Mouse (Mus musculus) thymus, adult 2 months (tissue): ENCODE measurements around the gene Lhpp. TPM values are rescaled to one million over a fixed set of nuclear protein-coding genes. Genes with fewer than 3 reads are reported as not detected.
"Not testable (repeated sequence)": the region's sequence is repeated elsewhere in the genome, so short reads cannot be mapped to it uniquely, and the experiment has no call there.

ENCODE experiments used
- DNase-seq: peaks from one replicate; pipeline ENCODE4 v3.0.0; 2021
- H3K27ac ChIP-seq: fragments of 200-500 bp; 2 replicates; pipeline ENCODE4 v1.5.1; 2012; ENCODE audit warnings: low read length, control low read depth; ENCODE audit not compliant: control insufficient read depth, insufficient read depth
- H3K27me3 ChIP-seq: fragments of 200-500 bp; 2 replicates; pipeline ENCODE4 v1.6.1; 2012; ENCODE audit warnings: mild to moderate bottlenecking, low read length, moderate library complexity, mixed read lengths; ENCODE audit not compliant: control insufficient read depth, insufficient read depth
- H3K36me3 ChIP-seq: fragments of 200-500 bp; 2 replicates; pipeline ENCODE4 v1.6.1; 2012; ENCODE audit warnings: mild to moderate bottlenecking, low read length, moderate library complexity; ENCODE audit not compliant: control insufficient read depth, insufficient read depth
- H3K4me1 ChIP-seq: fragments of 200-500 bp; replicated peaks from 2 replicates; pipeline ENCODE4 v1.6.1; 2012; ENCODE audit warnings: low read length; ENCODE audit not compliant: control insufficient read depth, insufficient read depth
- H3K4me3 ChIP-seq: fragments of 200-500 bp; 2 replicates; pipeline ENCODE4 v1.5.1; 2012; ENCODE audit warnings: mild to moderate bottlenecking, low read length, control low read depth, moderate library complexity; ENCODE audit not compliant: control insufficient read depth, insufficient read depth
- CTCF ChIP-seq: fragments of 200-500 bp; IDR thresholded peaks from 2 replicates; pipeline ENCODE4 v1.5.1; 2012; ENCODE audit warnings: mild to moderate bottlenecking, control low read depth, low read length, moderate library complexity, borderline replicate concordance; ENCODE audit not compliant: control insufficient read depth, poor library complexity, insufficient read depth; ENCODE audit errors: extremely low read depth
- POLR2A ChIP-seq: fragments of 200-500 bp; IDR thresholded peaks from 2 replicates; pipeline ENCODE4 v1.6.1; 2012; ENCODE audit warnings: mild to moderate bottlenecking, low read length, control low read depth, moderate library complexity; ENCODE audit not compliant: control insufficient read depth, poor library complexity, insufficient read depth; ENCODE audit errors: extremely low read depth
- WGBS: fragments of 180-500 bp; shearing (Covaris S2); methylation state at CpG from one replicate; pipeline ENCODE4 v1.1.7; 2018; 5-methylcytosine and 5-hydroxymethylcytosine counted together
- polyA plus RNA-seq: library from polyadenylated mRNA; depleted of rRNA; stranded (reverse); fragments of >200 nt; gene quantifications from 2 replicates; pipeline ENCODE4 v1.2.3, GENCODE M21; 2012

Lhpp gene
- polyA plus RNA-seq, 1 experiment, result 12.0 TPM

DNA sequence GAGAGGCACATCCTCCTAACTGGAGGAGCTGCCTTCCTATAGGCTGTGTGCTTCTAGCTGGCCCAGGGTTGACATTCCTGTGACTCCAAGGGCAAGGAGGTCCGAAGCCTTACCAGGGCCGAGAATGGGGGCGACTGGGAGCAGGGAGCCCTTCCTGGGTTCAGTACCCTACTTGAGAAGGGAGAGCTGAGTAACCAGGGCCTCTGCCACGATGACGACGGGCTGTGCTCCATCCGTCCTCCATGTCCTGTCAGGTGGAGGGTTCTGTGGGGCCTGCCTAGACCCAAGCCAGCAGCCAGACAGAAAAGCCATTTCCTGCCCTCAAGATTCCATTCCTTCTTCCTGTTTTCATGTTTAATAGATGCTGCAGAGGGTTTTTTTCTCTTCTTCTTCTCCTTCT, 49.2 kb downstream of the Lhpp start:
- Histone ChIP-seq H3K27me3 (no peaks in the 10 kb centered on the region), H3K27ac (no peak overlapping the region), H3K36me3 (no peaks in the 10 kb centered on the region), H3K4me3 (no peak overlapping the region), H3K4me1 (peaks cover 4% of the 10 kb centered on the region)
- no peak for DNase-seq
- TF ChIP-seq CTCF (no peak), POLR2A (no peak)
- WGBS, result 47% methylated on average over 7 of the region's 7 CpGs

- 91% methylated on average over 6 of the region's 6 CpGs for WGBS
- not testable (repeated sequence) for H3K36me3 ChIP-seq, H3K4me1 ChIP-seq, DNase-seq, H3K27ac ChIP-seq, H3K4me3 ChIP-seq, H3K27me3 ChIP-seq
Measured at GRCm38 (mm10) chr7:132662831-132663230, 52.4 kb downstream of the Lhpp start.

- WGBS, result 96% methylated on average over 6 of the region's 6 CpGs
- H3K27ac ChIP-seq, result no peak overlapping the region
Measured at GRCm38 (mm10) chr7:132664815-132665214, 54.4 kb downstream of the Lhpp start.

DNA sequence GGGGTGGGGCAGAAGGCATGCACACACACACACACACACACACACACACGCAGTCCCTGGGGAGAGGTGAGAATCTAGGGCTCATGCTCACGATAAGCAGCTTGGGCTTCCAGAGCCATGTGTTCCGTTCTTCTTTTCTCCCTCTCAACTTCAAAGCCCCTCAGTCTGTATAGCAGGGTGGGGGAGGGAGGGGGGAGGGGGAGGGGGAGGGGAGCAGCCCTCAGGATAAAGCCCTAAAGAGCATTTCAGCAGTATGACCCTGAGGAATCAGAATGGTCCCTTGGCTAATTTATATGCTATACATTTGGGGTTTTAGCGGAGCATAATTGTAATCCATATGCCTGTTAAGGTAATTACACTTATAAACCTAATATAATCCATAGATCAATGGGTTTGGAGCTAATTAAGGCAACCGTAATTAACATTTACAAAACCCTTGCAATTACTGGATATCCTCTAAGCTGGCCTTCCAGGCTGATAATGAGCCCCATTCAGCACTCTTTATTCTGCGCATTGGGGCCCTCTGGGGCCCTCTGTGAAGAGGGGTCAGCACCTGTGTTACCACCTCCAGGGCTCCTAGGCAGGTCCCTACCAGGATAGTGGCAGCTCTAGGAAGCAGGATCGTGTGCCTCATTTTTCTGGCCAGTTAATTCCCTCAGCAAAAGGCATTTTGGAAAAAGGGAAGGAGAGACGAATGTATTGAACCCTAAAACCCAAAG, 55.4 kb downstream of the Lhpp start:
- TF ChIP-seq CTCF (no peak), POLR2A (no peak)
- H3K4me1 ChIP-seq, result no peaks in the 10 kb centered on the region
- no peak overlapping the region for H3K4me3 ChIP-seq
- no peaks in the 10 kb centered on the region for H3K36me3 ChIP-seq
- no peaks in the 10 kb centered on the region for H3K27me3 ChIP-seq
- H3K27ac ChIP-seq, result no peak overlapping the region
- no peak for DNase-seq
- WGBS, result 97% methylated on average over 8 of the region's 8 CpGs

More at GRCm38 (mm10) chr7:132664815-132665214, 54.4 kb downstream of the Lhpp start:
- Histone ChIP-seq H3K27me3 (no peaks in the 10 kb centered on the region), H3K4me1 (no peaks in the 10 kb centered on the region), H3K36me3 (no peaks in the 10 kb centered on the region), H3K4me3 (no peak overlapping the region)
- TF ChIP-seq CTCF (no peak), POLR2A (no peak)
- no peak for DNase-seq

DNA sequence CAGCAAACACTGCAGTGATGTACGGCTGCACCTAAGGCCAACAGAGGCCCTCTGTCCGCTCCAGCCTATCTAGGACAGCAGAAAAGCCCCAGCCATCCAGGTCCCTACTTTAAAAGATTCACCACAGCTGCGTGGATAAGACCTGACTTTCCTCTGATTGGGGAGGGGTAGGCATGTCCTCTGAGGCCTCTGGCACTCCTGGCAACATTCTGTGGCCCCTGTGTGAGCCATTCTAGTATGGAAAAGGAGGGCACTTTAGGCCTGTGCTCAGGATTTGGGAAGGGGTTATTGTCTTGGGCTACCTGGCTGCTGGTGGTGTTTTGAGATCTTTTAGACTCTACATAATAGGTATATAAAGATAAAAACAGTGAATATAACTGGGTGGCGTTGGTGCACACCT, 56.1 kb downstream of the Lhpp start:
- Histone ChIP-seq H3K4me1 (no peaks in the 10 kb centered on the region), H3K36me3 (no peaks in the 10 kb centered on the region), H3K27ac (no peak overlapping the region), H3K27me3 (no peaks in the 10 kb centered on the region), H3K4me3 (no peak overlapping the region)
- no peak for DNase-seq
- WGBS, result 92% methylated on average over 4 of the region's 4 CpGs
- no peak for TF ChIP-seq CTCF
- no peak for TF ChIP-seq POLR2A

DNA sequence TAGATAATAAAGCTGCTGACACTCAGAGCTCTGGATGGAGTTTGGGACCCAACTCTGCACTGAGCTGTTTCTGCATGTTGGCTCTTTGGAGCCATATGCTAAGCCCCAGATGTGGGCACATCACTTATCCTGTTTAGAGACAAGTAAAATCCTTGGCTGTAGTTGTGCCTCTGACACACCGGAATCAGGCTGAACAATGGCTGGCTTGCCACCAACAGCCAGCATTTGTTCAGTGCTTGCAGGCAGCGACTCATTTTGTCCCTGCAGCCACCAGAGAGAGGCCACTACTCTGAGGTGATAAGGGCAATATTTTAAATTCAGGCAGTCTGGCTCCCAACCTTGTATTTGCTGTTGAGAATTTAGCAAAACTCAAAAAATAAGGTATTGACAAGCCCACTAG, 58.2 kb downstream of the Lhpp start:
- no peak for TF ChIP-seq POLR2A
- no peak for TF ChIP-seq CTCF

DNA sequence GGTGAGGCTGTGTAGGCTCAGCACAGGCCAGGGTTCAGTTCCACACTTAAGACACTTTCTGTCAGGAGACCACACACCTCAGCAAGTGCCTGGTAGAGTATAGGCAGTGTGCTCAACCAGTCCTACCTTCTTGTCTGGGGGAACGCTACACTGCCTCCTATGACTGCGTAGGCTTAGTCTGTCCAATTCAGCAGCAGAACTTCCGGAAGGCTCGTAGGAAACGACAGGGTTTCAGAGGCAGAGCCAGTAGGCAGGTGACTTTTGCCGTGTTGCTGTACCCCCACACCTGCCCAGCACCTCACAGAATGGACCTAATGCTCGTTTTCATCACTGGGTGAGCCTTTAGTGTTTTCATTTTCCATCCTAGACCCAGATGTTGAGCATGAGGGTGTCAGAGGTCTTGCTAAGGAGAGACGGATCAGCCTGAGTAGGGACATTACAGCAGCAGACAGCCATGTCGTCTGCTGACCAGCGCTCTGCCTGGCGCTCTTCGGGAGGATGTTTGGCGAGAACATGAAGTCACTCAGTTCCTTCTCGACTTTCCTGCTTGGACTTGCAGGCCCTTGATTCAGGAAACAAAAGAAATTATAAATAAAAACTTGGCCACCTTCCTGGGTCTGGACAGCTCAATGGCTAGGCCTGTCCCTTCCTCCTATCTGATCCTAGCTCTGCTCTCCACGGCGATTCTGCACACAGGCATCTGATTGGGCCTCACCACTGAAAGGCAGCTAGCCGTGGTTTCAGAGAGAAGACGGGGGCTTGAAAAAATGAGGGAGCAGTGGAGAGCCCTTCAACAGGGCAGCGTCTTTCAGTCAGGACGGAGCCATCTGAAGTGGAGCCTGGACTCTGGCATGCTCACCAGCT, 59.8 kb downstream of the Lhpp start:
- Histone ChIP-seq H3K36me3 (no peaks in the 10 kb centered on the region), H3K27me3 (no peaks in the 10 kb centered on the region), H3K4me1 (peaks cover 7% of the 10 kb centered on the region; the same call in 1 of the 2 replicates), H3K4me3 (no peak overlapping the region), H3K27ac (no peak overlapping the region)
- 97% methylated on average over 20 of the region's 20 CpGs for WGBS
- DNase-seq, result no peak
- TF ChIP-seq POLR2A (no peak), CTCF (no peak)

More for the DNA sequence above, 58.2 kb downstream of the Lhpp start:
- peaks cover 7% of the 10 kb centered on the region; the same call in 1 of the 2 replicates for H3K4me1 ChIP-seq
- no peaks in the 10 kb centered on the region for H3K36me3 ChIP-seq
- H3K27me3 ChIP-seq, result no peaks in the 10 kb centered on the region
- WGBS, result 91% methylated on average over 2 of the region's 2 CpGs
- DNase-seq, result no peak
- no peak overlapping the region for H3K4me3 ChIP-seq
- H3K27ac ChIP-seq, result no peak overlapping the region
